Mouse (Mus musculus) lung, embryonic 16.5 days (tissue): ENCODE measurements at regions not wholly inside any gene's neighbourhood (a gene's known extent, or its start where the extent isn't known, plus 50 kb on each side); places are given as distances from the start of the nearest gene placed in this dataset.
A peak's percentile ranks its signal among the peaks of the same experiment; 100 is the strongest.

Experiments used
- ATAC-seq: fragments of 200-750 bp; cut with Nextera tagmentation; 2 replicates; pipeline ENCODE4 v1.8.0; 2017; ENCODE audit warnings: low read depth, mild to moderate bottlenecking, moderate library complexity
- H3K27ac ChIP-seq: fragments of 300-500 bp; sonication (generic); 2 replicates; pipeline ENCODE4 v1.5.1; 2014; ENCODE audit warnings: mild to moderate bottlenecking, control low read depth, low read length
- H3K27me3 ChIP-seq: fragments of 300-500 bp; sonication (generic); 2 replicates; pipeline ENCODE4 v1.6.1; 2014; ENCODE audit warnings: low read depth, low read length, mixed read lengths; ENCODE audit not compliant: control insufficient read depth, insufficient read depth
- H3K36me3 ChIP-seq: fragments of 300-500 bp; sonication (generic); 2 replicates; pipeline ENCODE4 v1.6.1; 2014; ENCODE audit warnings: low read length; ENCODE audit not compliant: control insufficient read depth, insufficient read depth
- H3K4me1 ChIP-seq: fragments of 300-500 bp; sonication (generic); replicated peaks from 2 replicates; pipeline ENCODE4 v1.6.1; 2014; ENCODE audit warnings: low read length, mixed read lengths; ENCODE audit not compliant: control insufficient read depth, insufficient read depth
- H3K4me2 ChIP-seq: fragments of 300-500 bp; sonication (generic); 2 replicates; pipeline ENCODE4 v1.6.1; 2014; ENCODE audit warnings: low read depth, low read length, control low read depth
- H3K4me3 ChIP-seq: fragments of 300-500 bp; sonication (generic); 2 replicates; pipeline ENCODE4 v1.5.1; 2014; ENCODE audit warnings: mild to moderate bottlenecking, low read length, control low read depth
- H3K9ac ChIP-seq: fragments of 300-500 bp; sonication (generic); 2 replicates; pipeline ENCODE4 v1.6.1; 2014; ENCODE audit warnings: low read length, control low read depth
- H3K9me3 ChIP-seq: fragments of 300-500 bp; sonication (generic); 2 replicates; pipeline ENCODE4 v1.6.1; 2016; ENCODE audit warnings: low read length; ENCODE audit not compliant: control insufficient read depth
- WGBS: fragments of 180-500 bp; shearing (Covaris S2); extraction: QIAGEN DNeasy Blood & Tissue Kit; methylation state at CpG from one replicate; pipeline ENCODE4 v1.1.7; 2014; 5-methylcytosine and 5-hydroxymethylcytosine counted together

DNA sequence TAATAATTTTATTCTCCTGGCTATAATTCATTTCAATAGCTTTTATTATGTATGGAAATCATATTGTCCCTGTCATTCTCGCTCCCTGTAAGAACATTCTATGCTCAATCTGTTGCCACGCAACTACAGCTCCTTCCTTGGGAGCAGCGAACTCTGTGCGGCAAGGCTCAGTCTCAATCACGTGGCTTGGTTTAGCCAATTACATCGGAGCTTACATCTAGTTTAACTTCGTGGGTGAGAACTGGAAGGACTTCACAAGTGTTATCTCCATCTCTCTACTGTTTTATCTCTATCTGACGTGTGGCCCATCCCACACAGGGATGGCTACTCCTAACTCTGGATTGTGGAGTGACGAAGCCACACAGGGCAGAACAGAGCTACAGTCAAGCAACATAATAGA lies 231.4 kb downstream of the Lmo4 start:
- H3K4me2 ChIP-seq: no peak overlapping the region
- no peaks in the 10 kb centered on the region for H3K9me3 ChIP-seq
- 68% methylated on average over 9 of the region's 9 CpGs for WGBS
- H3K4me1 ChIP-seq: peaks cover 4% of the 10 kb centered on the region
- H3K4me3 ChIP-seq: no peak overlapping the region
- no peaks in the 10 kb centered on the region for H3K36me3 ChIP-seq
- H3K27me3 ChIP-seq: no peaks in the 10 kb centered on the region
- no peak for ATAC-seq
- no peak overlapping the region for H3K27ac ChIP-seq
- H3K9ac ChIP-seq: no peak overlapping the region

- Histone ChIP-seq H3K9ac (no peak overlapping the region), H3K4me2 (no peak overlapping the region), H3K4me1 (peaks cover 3% of the 10 kb centered on the region; the same call in 1 of the 2 replicates), H3K9me3 (no peaks in the 10 kb centered on the region), H3K27me3 (no peaks in the 10 kb centered on the region), H3K27ac (no peak overlapping the region), H3K36me3 (no peaks in the 10 kb centered on the region), H3K4me3 (no peak overlapping the region)
- ATAC-seq: no peak
Measured at GRCm38 (mm10) chr3:143972351-143972750, 232.7 kb downstream of the Lmo4 start.

- Histone ChIP-seq H3K9me3 (no peaks in the 10 kb centered on the region), H3K4me2 (no peak overlapping the region), H3K4me1 (no peaks in the 10 kb centered on the region), H3K36me3 (no peaks in the 10 kb centered on the region), H3K4me3 (no peak overlapping the region), H3K27ac (no peak overlapping the region), H3K27me3 (no peaks in the 10 kb centered on the region), H3K9ac (no peak overlapping the region)
- no peak for ATAC-seq
- WGBS: 51% methylated on average over 11 of the region's 11 CpGs
Measured at GRCm38 (mm10) chr3:143970771-143971170, 234.2 kb downstream of the Lmo4 start.

GRCm38 (mm10) chr3:143955508-143955907 lies 249.5 kb downstream of the Lmo4 start:
- H3K27ac ChIP-seq: no peak overlapping the region
- no peak overlapping the region for H3K4me3 ChIP-seq
- no peaks in the 10 kb centered on the region for H3K4me1 ChIP-seq
- no peak for ATAC-seq
- no peaks in the 10 kb centered on the region for H3K27me3 ChIP-seq
- WGBS: 91% methylated on average over 7 of the region's 7 CpGs
- H3K36me3 ChIP-seq: no peaks in the 10 kb centered on the region
- no peak overlapping the region for H3K4me2 ChIP-seq
- no peaks in the 10 kb centered on the region for H3K9me3 ChIP-seq
- H3K9ac ChIP-seq: no peak overlapping the region

DNA sequence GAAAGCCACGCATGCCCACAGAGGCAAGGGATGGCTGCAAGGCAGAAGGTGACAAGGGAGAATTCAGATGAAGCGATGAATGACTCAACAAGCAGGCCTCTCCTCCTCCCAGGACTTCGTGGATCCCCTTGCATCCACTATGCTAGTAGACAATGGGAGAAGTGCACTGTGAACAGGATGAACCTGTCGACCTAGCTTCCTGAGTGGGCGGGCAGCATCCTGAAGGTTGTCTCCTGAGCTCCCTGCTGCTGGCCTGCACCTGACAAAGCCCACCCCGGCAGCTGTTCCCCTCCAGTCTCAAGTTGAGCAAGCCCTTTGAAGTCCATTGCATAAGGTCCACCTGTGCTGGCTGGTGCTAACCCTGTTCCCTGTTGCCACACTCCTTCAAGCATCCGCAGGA lies 250.2 kb downstream of the Lmo4 start:
- no peak for ATAC-seq
- 70% methylated on average over 7 of the region's 7 CpGs for WGBS

DNA sequence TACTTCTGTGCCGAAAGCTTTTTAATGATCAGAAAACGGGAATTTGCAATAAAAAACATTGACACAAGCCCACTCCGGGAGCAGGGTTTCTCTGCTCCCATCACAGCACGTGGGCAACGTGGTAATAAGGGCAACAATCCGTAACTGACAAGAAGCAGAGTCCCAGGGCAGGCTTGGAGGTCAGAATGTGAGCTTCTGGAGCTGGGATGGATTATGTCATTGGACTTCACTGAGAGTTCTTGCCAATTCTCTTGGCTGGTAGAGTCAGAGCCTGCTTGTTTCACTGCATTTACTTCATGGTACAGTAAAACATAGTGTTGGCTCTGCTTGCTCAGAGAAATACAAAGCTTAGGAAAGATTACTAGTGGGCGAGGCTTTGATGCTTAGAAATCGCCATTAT lies 252.7 kb downstream of the Lmo4 start:
- H3K4me3 ChIP-seq: no peak overlapping the region
- no peak overlapping the region for H3K27ac ChIP-seq
- H3K4me2 ChIP-seq: no peak overlapping the region
- no peaks in the 10 kb centered on the region for H3K4me1 ChIP-seq
- no peaks in the 10 kb centered on the region for H3K36me3 ChIP-seq
- WGBS: 68% methylated on average over 8 of the region's 8 CpGs
- H3K27me3 ChIP-seq: no peaks in the 10 kb centered on the region
- no peaks in the 10 kb centered on the region for H3K9me3 ChIP-seq
- no peak for ATAC-seq
- H3K9ac ChIP-seq: no peak overlapping the region

More for the DNA sequence above, 250.2 kb downstream of the Lmo4 start:
- Histone ChIP-seq H3K4me1 (no peaks in the 10 kb centered on the region), H3K9ac (no peak overlapping the region), H3K9me3 (no peaks in the 10 kb centered on the region), H3K27me3 (no peaks in the 10 kb centered on the region), H3K4me3 (no peak overlapping the region), H3K36me3 (no peaks in the 10 kb centered on the region), H3K4me2 (no peak overlapping the region), H3K27ac (no peak overlapping the region)

- 0 out of 2 replicates have a peak, but pooled peaks have one; percentile 23 for ATAC-seq
- Histone ChIP-seq H3K27me3 (no peaks in the 10 kb centered on the region), H3K27ac (no peak overlapping the region), H3K4me3 (no peak overlapping the region), H3K9ac (no peak overlapping the region), H3K36me3 (no peaks in the 10 kb centered on the region), H3K4me1 (no peaks in the 10 kb centered on the region), H3K4me2 (no peak overlapping the region), H3K9me3 (no peaks in the 10 kb centered on the region)
- 41% methylated on average over 8 of the region's 8 CpGs for WGBS
Measured at GRCm38 (mm10) chr3:143949656-143950055, 255.4 kb downstream of the Lmo4 start.

DNA sequence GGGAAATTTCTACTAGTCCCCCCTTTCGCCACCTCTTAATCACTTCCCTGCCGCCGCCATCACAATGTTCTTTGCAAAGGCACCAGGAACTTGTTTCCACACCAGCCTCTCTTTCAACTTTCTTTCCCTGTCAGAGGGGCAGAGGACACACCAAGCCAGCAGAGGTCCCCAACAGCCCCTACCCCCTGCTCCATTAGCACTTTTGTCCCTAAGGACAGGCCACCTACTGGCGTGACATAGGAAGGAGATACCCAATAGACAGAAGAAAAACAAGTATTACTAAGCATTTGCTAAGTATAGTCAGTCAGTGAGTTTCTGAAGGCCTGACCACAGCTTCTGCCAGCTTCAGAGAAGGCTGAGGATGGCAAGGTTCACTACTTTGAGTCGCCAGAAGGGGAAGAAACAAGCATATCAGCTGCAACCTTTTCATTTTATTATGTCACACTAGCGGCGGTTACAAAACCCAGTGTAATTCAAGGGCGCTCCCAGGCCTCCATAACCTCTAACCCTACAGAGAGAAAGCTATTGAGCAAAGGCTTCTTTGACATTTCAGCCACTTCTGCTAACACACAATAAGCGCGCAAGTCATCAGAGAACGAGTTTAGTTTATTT lies 255.9 kb downstream of the Lmo4 start:
- 78% methylated on average over 11 of the region's 11 CpGs for WGBS
- ATAC-seq: peak; percentile 20; the same call in 1 of the 2 replicates
- Histone ChIP-seq H3K4me1 (no peaks in the 10 kb centered on the region), H3K4me2 (no peak overlapping the region), H3K9me3 (no peaks in the 10 kb centered on the region), H3K4me3 (no peak overlapping the region), H3K9ac (no peak overlapping the region), H3K36me3 (no peaks in the 10 kb centered on the region), H3K27me3 (no peaks in the 10 kb centered on the region), H3K27ac (no peak overlapping the region)

- Histone ChIP-seq H3K9me3 (no peaks in the 10 kb centered on the region), H3K4me1 (no peaks in the 10 kb centered on the region), H3K27me3 (no peaks in the 10 kb centered on the region), H3K36me3 (no peaks in the 10 kb centered on the region), H3K27ac (no peak overlapping the region), H3K4me2 (no peak overlapping the region), H3K9ac (no peak overlapping the region), H3K4me3 (no peak overlapping the region)
- WGBS: 69% methylated on average over 3 of the region's 3 CpGs
- ATAC-seq: no peak
Measured at GRCm38 (mm10) chr3:143947938-143948267, 257.1 kb downstream of the Lmo4 start.
